Mouse (Mus musculus) urinary bladder, postnatal 14 days (tissue): ENCODE results near the gene Vmn1r196.
"Not testable (repeated sequence)": the region's sequence is repeated elsewhere in the genome, so short reads cannot be mapped to it uniquely, and the experiment has no call there.

Experiments
- DNase-seq: peaks from one replicate; pipeline ENCODE4 v3.0.0; 2021; ENCODE audit warnings: low spot score

Gene Vmn1r196

GRCm38 (mm10) chr13:22289620-22290019, at the start of gene Vmn1r196:
Gene Vmn1r196, plus strand, starts transcription at chr13:22289920.
- DNase-seq: no peak

DNA sequence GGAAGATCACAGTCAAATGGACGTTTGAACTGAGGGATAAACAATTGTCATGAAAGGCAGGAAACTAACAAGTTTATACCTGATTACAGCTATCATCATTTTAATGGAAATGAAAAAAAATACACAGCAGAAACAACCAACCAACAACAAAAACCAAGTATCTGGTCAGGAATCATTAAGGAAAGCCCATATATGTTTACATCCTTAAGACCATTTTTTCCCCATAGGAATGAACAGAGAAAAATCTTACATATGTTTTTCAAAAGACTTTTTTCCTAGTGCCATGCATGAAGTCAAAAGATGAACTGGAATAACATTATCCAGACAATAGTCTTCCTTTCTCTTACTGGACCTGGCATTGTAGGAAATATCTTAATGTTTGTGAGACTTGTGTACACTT, 45.8 kb upstream of the Vmn1r196 start, which contains the start of gene Vmn1r194:
TSS of gene Vmn1r194 (plus strand) at position 301 of the 400 bp plus-strand sequence.
- DNase-seq: no peak

- not testable (repeated sequence) for DNase-seq
These were observed 19.5 kb upstream of the Vmn1r196 start, which contains the start of gene Vmn1r195 for GRCm38 (mm10) chr13:22270222-22270621. Gene Vmn1r195, plus strand, starts transcription at chr13:22270522.

DNA sequence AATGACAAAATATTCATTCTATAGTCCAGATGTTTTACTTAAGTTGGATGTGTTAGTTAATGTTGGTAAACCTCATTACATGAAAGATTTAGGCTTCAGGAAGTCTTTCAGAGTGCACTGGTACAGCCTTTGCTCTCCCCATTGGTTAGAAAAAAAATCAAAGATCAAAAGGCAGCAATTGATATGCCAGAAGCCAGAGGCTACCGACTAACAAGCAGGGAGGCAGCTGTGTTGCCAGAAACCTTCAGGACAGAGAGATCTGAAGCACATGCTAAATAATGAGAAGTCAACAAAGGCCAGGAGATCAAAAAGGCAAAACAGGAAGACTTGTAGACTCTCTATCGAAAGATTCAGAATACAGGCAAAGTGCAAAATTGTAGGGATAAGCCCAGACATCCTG, 18.0 kb upstream of the Vmn1r196 start:
- DNase-seq: no peak

DNA sequence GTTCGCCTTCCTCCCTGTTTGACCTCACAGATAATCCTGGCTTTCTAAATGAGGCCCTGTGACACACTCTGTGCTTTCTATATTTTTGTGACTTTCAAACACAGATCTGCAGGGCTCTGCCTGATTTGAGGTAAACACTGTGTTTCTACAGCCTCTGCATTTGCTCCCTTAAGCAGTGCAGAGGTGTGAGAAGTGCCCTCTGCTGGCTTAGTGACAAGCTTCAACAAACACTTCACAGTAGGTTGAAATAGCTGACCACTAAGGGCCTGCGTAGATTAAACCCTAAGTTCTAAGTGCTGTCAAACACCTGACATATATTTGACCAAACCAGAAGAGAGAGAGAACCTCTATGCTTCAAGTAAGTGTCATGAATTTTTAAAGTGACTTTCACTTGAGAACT, 5.1 kb upstream of the Vmn1r196 start:
- DNase-seq: no peak

DNA sequence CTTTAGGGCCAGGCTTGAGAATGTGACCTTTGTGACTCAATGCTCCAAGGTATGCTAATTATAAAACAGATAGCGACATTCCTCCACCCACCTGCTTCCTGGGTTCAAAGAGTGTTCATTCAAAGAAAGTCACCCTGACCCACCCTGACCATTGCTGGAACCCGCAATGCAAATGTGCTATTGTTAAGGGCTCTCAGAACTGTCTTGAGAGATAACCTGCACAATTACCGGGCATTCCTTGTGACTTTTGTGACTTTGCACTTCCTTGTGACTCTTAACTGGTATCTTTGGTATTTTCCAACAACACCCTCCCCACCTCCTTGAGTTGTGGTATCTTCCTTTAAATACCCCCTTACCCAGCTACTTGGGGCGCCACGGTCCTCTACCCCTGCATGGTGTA, 18.4 kb downstream of the Vmn1r196 start:
- DNase-seq: not testable (repeated sequence)

GRCm38 (mm10) chr13:22315361-22315760, 25.6 kb downstream of the Vmn1r196 start:
- no peak for DNase-seq

- DNase-seq: no peak
These were observed 27.6 kb downstream of the Vmn1r196 start for GRCm38 (mm10) chr13:22317366-22317765.

DNA sequence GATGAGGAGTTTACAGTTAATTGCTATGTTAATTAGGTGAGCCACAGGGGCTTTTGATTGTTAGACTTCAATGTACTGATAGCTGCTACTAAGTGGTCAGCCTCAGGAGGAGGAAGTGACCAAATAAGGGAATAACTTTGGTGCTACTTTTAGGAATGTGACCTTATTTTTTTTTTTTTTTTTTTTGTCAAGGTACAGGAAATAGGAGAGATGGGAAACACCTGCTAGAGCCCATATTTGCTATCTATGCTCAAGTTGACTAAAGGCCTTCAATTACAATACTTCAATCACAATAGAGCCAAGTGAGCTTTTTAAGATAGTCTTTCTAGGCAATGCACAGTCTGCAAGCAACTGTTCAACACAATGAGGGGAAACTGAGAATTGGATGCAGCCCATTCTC, 30.4 kb downstream of the Vmn1r196 start:
- DNase-seq: no peak

GRCm38 (mm10) chr13:22324289-22324688, 34.6 kb downstream of the Vmn1r196 start, which contains the start of gene Vmn1r197:
Gene Vmn1r197, plus strand, starts transcription at chr13:22324589.
- DNase-seq: no peak

- no peak for DNase-seq
These were observed 43.5 kb downstream of the Vmn1r196 start for GRCm38 (mm10) chr13:22333269-22333668.

DNA sequence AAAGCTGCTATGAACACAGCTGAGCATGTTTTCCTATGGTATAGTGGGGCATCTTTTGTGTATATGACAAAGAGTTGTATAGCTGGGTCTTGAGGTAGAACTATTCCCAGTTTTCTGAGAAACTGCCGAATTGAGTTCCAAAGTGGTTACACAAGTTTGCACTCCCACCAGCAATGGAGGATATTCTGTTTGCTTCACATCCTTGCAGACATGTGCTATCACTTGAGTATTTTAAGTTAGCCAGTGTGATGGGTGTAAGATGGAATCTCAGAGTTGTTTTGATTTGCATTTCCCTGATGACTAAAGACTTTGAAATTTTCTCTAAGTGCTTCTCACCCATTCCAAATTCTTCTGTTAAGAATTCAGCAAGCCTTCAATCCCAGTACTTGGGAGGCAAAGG, 45.8 kb downstream of the Vmn1r196 start:
- no peak for DNase-seq
